Mouse (Mus musculus): ENCODE measurements around the gene Pim3.

Pim3 gene

DNA sequence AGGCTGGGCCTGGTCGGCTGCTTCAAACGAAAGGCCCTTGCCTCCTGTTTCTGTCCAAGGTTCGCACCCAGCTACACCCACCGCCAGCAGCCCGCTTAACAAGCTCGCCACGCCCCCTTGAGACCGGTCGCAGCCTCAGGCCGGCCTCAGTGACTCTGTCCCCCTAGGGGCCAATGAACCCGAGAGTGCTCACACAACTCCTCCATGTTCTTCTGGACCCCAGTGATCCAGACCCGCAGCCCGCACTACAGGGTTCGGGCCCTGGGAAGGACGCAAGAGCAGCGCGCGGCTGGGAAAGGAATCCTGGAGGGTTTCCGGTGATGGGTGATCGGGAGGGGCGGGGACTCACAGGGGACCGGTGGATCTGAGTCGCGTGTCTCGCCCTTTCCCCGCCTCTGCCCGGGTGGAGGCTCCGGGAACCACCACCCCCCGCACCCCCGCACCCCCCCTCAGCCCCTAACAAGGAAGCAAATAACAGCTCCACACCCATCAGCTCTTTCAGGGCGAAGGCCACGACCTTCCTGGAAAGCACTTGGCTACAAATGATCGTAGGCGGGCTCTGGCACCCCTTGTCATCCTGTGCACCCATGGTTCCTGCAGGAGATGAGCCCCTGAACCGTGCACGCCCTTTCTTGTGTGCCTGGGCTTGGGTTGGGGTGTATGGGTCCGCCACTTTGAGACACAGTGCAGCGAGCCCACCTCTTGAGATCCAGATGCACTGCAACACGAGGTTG, 24.6 kb upstream of the Pim3 start:
- peak; percentile 89 for DNase-seq

DNA sequence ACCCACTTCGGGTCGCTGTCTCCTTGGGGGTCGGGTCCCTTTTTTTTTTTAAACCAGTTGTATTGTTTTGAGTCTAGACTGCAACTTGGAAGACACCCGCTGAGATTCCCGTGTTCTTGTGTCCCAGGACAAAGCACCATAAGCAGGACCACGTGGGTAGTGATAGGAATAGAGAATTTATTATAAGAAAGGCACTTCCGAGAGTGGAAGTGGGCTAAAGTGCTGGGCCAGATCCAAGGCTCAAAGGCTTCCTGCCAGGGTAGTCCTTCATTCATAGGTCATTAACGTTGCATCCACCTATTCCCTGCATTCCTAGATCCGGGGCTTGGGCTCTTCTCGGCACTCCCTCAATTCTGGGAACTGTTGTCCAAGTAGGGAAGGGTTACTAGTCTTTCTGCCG, 24.0 kb upstream of the Pim3 start:
- DNase-seq = peak; percentile 61

DNA sequence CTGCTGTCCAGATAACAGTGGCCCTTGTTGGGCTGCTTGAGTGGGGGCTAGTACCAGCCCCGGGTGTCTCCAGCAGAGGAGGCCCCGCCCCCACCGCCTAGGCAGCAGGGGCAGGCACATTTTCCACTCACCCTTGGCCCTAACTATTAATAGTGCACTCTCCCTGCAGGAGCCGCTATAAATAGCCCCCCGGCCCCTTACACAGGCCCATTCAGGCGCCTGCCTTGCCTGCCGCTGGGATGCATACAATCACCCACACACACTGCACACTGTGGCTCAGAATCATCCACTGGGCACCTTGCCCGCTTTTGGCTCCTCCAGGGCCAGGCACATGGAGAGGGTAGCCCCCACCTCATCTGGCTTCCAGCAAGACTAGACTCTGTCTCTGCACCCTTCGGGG, 22.7 kb upstream of the Pim3 start:
- peak; percentile 75 for DNase-seq

DNA sequence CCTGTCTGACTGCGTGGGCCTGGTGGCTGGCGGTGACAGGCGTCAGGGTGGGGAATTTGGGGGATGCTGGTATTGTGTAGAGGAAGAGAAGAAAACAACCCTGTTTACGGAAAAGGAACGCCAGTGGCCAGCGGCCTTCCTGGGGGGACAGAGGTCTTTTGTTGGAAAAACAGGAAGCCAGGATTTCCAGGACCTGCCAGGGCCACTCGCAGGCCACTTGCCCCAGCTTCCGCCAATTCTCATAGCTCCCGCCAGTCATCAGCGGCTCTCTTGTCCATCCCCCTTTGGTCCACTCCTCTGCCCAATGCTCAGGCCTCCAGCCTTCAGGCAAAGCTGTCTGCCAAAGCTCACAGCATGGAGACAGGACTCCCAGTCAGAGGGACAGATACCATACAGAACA, 21.9 kb upstream of the Pim3 start:
- peak; percentile 84 for DNase-seq

DNA sequence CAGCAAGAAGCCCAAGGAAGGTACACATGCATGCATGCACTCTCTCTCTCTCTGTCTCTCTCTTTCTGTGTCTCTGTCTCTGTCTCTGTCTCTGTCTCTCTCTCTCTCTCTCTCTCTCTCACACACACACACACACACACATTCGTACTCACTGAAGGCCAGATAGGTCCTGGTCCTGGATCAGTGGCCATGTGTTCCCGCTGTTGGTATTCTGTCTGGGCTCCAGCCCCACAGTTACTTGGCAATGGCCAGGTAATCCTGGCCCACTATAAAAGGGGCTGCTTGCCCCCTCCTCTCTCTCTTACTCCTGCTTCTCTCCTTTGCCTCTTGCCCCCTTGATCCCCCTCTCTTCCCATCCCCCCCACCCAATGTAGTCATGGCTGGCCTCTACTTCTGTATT, 20.8 kb upstream of the Pim3 start:
- DNase-seq = no peak

DNA sequence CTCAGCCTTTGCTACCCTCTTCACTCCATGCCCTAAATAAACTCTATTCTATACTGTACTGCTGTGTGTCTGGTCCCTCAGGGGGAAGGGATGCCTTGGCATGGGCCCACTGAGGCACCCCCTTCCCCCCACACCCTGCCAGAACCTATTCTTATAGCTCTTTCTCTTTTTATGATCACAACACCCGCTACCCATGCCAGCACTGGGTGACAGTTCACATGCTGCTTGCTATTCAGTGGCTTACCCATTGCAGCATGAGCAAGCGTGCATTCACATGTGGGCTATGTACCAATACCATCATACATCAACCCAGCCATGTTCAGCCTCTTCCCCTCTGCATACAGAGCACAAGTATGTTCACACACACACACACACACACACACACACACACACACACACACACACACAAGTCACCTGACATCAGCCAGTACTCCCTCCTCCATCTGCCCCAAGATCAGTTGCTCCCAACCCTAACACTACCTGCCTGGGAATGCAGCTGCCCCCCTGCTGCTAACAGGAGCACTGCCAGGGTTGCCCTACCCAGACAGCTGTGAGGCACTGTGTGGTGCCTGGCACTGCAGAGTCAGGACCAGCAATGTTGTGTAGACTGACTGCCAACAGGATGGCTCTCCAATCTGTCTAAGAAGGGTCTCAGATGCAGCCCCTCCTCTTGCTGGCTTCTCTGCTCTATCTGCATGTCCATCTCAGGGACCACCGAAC, 20.2 kb upstream of the Pim3 start:
- no peak for DNase-seq

DNA sequence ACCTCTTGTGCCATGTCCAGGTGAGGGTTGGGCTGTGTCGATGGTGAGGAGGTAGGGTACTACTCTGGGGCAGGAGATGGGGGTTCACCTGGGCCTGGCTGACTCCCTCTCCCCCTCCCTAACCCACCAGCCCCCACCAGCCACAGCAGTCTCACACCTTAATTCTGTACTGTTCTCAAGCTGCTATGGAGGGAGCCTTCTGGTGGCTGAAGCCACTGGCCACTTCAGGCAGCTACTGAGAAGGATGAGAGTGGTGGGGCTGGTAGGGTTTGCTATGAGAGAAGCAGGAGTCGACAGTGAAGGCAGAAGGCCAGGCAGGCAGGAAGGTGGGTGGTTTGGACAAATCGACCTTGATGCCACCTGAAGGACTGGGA, 19.7 kb upstream of the Pim3 start:
- no peak for DNase-seq

DNA sequence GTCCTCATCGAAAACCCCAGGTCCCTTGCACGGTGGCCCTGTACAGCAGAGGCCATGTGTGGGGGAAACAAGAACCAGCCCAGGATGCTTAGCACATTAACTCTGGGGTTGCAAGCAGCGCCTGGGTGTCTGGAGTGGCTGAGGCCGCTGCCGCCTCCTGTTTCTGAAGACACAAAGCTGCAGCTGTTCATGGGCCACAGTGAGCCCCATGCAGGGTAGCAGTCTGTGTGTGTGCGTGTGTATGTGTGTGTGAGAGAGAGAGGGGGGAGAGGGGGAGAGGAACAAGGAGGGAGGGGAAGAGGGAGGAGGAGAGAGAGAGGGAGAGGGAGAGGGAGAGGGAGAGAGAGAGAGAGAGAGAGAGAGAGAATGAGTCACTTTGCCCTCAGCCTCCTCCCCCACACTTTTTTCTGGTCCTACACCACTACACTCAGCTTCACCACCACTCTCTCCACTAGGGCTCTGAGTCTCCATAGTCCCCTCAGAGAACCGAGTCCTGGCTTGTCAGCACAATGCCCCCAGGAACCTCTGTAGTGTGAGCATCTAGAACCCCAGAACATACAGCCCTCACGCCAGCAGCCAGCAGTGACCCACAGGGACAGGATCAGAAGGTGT, 18.4 kb upstream of the Pim3 start:
- peak; percentile 43 for DNase-seq

DNA sequence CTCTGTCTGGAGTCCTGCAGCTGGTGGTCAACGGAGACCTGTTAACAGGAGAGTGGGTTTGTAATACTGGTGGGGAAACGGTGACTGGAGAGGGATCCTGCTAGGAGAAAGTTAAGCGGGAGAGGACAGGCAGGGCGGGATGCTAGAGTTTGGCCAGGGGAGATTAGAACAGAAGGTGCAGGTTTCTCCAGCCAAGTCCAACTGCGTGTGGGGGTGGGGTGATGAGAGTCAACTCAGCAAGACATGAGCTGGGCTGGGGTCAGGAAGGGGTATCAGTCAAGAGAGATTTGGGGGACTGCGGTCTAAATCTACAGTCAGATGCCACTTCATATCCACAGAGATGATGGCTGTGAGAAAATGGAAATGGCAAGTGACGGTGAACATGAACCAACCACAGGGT, 17.0 kb upstream of the Pim3 start:
- DNase-seq = no peak

DNA sequence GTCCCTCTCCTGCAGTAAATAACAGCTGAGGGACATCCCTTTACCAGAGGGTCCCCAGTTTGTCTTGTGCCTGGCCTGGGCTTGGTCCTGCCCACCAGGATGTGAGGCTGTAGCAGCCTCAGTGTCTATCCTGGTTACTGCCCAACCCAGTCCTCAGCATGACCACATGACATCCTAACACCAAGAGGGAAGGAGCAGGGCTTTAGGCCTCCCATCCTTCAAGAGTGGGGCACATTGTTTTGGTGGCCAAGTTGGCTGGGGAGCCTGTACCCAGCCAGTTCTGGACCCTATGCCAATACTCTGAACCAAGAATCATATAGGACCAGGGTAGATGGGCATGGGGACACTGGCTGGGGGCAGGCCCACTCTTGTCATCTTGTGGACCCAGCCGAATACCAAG, 13.3 kb upstream of the Pim3 start:
- DNase-seq = no peak

DNA sequence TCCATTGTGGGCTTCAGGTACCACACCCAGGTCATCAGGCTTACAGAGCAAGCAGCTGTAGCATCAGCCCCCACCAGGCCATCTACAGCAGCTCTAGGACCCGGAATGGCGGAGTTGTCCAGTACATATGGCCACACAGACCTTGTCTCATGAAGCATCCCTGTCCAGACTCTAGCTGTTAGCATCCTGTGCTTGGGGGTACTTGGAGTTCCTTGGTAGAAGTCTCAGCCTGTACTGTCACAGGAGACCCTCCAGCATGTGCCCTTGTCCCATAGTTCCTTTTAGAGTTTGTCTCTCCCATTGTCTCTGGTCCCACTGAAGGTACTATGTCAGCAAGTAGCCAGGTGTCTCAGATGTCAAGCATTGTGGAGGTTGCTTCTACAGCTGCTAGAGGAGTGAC, 12.4 kb upstream of the Pim3 start:
- no peak for DNase-seq

DNA sequence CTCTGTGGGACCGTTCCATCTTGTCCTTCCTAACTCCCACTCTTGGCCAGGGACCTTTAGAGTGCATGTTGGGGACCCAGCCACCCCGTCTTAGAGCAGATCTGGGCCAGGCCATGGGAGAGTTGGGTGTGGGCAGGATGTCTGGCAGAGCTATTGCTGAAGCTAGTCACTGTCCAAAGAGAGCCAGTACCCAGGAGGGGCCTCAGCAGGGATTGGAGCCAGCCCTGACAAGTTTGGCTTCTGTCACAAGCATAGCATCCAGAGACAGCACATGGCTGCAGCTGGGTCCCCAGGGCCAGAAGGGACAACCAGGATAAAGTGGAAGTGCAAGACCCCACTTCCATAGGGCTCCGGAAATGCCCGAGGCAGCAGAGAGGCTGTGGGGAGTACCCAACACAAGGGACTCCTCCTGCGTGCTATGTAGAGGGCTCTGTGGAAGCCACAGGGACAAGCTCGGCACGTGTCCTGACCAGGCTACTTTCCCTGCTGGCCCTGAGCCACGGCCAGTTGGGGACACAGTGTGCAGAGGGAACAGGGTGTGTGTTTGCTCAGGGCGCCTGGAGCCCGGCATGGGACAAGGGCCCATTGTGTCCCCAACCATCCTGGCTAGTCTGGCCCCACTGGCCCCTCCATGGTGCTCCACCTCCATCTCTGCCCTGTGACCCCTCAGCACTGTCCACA, 11.7 kb upstream of the Pim3 start:
- peak; percentile 90 for DNase-seq

DNA sequence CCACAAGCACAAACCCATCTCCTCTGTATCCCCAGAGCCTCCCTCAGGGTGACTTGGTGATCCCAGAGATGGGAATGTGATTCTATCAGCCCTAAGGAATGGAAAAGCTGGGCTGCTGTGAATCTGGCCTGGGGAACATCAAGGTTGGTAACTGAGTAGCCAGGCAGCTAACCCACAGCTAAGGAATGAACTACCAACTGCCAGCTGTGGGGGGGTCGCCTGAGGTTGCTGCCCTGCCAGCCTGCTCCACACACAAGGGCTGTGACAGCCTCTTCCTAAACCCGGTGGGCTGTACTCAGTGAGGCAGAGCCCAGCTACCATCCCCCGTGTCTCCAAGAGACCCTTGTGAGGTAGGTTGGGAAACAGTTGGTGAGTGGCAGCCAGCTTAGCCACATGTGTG, 10.9 kb upstream of the Pim3 start:
- DNase-seq = peak; percentile 8

DNA sequence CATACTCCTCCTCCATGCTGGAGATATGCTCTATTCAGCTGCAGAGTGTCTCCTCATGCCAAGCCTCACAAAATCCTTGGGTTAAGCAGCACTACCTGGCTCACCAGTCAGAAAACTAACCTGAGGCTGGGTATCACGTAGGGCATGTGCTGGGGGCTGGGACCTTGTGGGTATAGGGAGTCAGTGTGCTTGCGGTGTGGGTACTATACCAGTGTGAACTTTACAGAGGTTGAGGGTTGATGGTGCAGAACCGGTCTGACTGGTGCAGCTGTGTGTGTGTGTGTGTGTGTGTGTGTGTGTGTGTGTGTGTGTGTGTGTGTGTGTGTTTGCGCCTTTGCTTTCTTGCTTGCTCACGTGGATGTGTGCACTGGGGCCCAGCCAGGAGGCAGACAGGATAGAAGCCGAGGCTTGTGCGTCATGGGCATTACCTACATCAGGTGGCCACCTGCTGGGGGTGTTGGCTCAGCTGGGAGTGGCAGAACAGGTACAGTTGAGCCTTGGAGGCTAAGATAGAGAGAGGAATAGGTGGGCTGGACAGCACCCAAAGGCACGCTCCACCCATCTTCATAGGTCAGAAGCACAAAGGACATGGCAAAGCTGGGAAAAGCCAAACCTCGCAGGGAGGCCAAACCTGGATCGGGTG, 10.4 kb upstream of the Pim3 start:
- peak; percentile 77 for DNase-seq

DNA sequence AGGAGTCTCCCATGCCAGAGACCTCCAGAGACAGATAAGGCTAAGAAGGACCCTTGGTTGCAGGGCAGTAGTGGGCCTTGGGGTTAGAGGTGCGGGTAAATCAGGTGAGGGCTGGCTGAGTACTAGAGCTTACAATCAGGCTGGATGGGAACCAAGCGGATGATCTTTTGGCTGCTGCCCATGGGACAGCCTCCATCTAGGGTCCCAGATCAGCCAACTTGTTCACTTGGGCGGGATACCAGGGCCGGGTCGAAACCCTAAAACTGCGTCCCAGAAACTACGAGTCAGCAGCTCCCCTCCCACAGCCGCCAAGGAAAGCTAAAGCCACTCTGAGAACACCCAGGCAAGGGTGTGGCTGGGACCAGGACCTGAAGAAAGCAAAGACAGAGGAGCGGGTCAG, 8.9 kb upstream of the Pim3 start:
- peak; percentile 4 for DNase-seq

DNA sequence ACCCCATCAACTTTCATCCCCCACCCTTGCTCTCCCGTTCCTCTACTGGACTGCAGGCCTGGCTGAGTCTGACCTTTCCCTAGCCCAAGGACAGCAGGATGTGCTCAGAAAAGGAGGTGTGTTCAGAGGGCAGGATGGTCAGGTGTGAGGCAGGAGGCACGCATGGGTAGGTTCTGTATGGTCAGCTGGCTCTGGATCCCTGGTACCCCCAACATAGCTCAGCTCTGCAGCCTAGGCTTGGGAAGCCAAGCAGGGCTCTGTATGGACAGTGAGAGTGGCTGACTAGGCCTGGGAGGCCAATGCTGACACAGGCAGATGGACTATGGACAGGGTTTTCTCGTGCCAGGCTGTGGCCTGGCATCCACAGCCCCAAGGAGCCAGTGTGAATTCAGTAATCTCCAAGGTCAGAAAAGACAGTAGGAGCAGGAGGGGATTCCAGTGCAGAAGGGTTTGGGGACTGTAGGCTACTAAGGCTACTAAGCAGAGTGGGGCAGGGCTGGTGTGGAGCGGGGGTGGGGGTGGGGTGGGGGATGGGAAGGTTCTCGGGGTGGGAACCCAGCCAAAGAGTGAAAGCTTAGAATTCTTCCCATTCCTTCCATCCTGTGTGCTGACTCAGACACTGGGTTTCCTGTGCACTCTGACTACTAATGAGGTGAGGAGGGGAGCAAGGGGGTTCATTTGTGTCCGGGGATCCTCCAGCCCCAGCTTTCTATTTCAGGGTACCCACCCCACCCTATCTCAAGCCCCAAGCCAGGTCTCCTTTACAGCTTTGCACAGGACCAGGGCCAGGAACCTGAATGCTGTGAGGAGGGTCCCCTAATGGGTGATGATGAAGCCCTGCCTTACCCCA, 7.6 kb upstream of the Pim3 start:
- peak; percentile 24 for DNase-seq

DNA sequence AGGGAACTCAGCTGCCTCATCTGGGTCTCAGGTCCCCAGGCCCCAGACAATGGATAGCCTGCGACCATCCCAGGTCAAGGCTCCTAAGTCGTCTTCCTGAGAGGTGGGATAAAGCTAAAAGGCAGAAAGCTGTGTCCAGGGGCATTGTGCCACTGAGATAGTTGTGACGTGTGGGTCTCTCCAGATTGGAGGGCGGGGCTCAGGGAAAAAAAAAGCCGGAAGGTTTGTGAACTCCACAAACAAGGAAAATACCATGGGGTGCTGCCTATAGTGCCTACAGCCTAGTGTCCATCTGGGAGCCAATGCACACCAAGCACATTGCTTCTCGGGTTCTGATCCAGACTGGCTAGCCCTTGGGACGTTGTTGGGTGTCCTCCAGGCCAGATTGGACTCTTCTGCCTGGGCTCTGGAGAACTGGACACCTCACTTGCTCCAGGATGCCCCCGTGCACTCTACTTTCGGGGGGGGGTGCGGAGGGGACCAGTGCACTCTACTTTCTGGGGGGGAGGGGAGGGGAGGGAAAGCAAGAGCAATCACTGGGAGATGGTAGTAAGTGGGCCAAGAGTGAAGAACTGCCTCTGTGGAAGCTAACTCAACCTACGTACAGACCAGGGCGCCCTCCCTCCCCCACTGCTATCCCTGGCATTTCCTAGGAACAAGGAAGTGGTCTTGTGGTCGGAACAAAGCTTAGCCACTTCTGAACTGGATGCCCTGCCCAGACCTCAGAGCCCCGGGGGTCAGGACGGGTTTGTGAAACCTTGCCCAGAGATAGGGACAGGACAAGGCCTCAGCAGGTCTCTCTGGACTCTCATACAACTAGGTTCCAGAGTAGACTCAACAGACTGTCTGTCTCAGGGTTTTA, 6.8 kb upstream of the Pim3 start:
- DNase-seq = peak; percentile 71

DNA sequence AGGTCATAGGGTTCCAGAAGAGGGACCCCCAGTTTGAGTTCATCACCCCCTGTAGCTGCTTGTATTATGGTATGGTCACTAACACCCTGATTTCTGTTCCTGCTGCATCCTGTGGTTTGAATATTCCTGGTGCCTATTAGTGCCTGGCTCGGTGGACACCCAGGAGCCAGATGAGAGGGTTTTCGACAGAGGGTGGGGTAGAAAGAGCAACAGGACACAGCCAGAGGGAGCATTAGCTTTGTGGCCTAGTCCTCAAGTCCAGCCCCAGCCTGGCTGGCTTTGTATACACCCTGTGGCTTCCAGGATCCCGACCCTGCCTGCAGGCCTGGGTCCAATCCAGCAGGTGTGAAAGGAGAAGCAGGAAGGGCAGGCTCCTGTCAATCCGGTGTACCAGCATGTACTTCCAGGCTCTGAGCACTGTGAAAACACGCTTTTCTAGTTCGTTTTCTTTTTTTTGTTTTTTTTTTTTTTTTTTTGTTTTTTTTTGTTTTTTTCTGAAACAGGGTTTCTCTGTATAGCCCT, 6.0 kb upstream of the Pim3 start:
- no peak for DNase-seq

DNA sequence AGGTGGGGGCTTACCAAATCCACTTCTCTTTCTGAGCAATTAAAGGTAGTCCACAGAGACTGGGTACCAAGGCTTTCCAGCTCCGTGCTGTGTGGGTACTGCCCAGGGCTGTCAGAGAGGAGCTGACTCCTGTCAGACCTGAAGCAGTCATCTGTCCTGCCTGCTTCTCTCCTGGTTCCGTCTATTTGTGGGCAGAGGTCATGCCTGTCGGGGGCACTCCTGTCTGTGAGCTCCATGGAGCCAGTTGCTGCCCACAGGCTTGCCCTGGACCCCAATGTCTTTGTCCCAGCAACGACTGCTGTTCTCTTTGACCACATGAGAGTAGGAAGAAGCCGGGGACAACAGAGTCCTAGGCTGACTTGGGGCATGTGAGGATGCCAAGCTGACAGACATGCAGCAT, 5.4 kb upstream of the Pim3 start:
- DNase-seq = no peak

DNA sequence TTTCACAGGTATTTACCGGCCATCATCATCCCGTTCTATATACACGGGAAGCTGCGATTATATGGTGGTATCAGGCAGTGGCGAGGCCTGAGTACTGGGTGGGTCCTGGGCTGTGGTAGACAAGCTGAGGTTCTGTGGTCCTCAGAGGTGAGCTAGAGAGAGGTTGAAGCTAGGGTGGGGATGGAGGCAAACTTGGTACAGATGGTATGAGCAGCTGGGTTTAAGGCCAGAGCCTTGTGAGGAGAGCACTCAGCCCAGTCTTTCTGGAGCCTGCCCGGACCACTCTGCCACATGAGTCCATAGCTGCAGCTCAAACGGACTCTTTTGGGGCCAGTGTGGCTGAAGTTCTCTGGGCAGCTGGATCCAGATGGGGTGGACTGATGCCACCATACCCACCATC, 4.6 kb upstream of the Pim3 start:
- DNase-seq = no peak

DNA sequence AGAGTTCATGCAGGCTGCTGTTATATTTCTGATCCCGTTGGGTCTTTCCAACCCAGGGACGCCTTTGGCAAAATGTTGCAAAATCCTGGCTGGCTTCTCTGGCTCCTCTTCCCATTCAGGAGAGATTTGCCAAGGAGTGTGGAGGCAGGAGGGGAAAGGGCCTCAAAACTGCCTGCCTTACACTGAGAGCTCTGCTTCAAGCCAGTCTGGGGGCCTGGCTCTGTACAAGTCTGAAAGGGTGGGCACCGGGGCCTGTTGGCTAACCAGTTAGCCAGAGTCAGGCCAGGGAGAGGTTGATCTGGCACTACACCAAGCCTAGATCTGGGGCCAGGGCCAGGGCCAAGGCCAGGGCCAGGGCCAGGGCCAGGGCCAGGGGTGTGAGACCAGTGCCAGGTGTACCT, 3.8 kb upstream of the Pim3 start:
- DNase-seq = no peak

Measured in lung, postnatal 10 days (tissue).